Mouse (Mus musculus) layer of hippocampus, adult 9-11 months (tissue): Measurements from ENCODE around the gene Mier1.
A peak's percentile ranks its signal among the peaks of the same experiment; 100 is the strongest.
"Not testable (repeated sequence)": the region's sequence is repeated elsewhere in the genome, so short reads cannot be mapped to it uniquely, and the experiment has no call there.

Experiments used
- DNase-seq: peaks from one replicate; pipeline ENCODE4 v3.0.0; 2022

Mier1 gene

DNA sequence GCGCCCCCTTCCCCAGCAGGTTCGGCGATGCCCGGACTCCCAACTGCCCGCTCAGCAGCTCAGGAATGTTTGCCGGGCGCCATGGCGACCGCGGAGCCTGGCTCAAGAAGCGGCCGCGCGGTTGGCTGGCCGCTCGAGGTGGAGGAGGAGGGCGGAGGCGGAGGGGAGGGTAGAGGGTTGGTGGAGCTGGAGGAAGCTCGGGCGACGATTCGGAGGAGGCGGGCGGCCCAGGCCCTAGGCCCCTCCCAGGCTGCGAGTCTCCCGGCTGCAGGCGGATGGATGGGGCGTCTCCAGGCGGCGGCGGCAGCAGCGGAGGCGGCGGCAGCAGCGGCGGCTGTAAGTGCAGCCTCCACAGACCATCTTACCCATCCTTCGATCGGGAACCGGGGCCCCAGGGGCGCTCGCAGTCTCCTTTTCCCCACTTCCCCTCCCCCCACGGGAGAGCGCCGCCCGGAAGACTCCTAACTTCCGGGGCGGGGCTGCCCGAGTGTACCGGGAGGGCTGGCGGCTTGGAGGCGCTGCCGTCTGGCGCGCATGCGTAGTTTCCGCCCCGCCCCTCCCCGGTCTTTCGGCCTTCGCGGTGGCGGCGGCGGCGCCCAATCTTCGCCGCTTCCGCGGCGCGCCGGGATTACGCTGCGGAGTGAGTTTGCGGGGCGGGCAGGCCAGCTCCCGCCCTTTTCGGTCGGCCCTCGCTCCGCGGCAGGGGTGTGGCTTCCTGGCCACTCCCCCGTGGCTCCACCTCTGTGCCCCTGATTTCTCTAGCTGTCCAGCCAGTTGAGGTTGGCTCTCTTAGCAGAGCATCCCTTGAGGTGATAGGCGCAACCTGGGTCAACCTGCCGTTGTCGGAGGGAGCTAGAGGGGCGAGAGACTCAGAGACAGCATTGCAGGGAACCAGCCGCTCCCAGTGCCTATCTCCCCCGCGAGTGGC is at the start of gene Mier1, which contains the start of gene Wdr78:
TSS of gene Mier1 (plus strand) at position 207 of the 928 bp plus-strand sequence.
TSS of gene Wdr78 (minus strand) at position 372 of the 928 bp plus-strand sequence.
- DNase-seq, result peak; percentile 96

GRCm38 (mm10) chr4:103064421-103064820 is 49.8 kb upstream of the Mier1 start:
- no peak for DNase-seq

GRCm38 (mm10) chr4:103064976-103065375 is 49.2 kb upstream of the Mier1 start:
- DNase-seq, result no peak

- no peak for DNase-seq
Observed at GRCm38 (mm10) chr4:103067906-103068655, 46.1 kb upstream of the Mier1 start.

DNA sequence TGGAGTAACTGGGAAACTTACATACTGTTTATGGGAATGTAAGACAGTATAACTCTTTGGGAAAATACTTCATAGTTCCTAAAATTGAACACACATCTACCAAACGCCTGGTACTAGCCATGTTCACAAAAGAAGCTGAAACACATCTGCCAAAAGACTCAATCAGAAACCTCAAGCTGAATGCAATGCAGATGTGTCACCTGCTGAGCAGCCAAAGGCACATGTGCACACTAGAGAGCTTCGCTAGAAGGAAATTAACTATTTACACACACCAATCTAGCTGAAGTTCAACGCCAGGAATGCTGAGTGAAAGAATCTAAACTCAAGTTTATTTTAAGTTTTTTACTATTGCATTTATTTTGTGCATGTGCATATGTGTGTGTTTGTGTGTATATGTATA is 43.6 kb upstream of the Mier1 start:
- DNase-seq, result no peak

DNA sequence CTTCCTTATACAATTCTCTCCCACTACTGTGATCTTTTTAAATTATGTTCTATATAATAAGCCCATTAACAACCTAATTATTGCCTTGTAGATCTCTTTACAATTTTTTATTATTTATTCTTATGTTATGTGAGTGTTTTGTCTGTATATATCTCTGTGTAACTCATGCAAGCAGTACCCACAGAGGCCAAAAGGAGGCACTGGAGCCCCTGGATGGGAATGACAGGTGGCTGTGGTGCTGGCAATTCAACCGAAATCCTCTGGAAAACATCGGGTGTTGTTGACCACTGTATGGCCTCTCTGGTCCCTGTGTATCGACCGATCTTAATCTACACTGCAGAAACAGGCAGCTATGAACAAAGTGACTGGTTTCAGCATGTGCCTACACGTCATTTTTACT is 29.0 kb upstream of the Mier1 start:
- no peak for DNase-seq

DNA sequence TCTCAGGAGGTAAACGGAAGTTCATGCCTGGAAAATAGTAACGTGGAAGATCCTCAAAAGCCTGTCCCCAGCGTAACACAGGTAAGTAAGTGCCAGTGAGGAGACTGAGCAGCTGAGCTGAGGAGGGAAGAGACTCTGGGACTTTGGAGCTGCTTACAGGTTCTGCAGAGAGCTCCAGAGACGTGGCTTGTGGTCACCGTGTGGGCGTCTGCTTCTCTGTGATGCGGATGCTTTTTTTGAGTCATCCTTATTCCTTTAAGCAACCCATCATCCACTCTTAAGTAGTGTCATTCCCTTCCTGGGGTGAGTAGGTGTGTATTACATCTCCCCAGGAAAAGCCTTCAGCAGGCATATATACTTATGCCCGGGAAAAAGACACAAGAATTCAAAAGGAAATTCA is 18.3 kb upstream of the Mier1 start:
- DNase-seq, result no peak

GRCm38 (mm10) chr4:103098532-103098931 is 15.7 kb upstream of the Mier1 start:
- DNase-seq, result no peak

- no peak for DNase-seq
Observed at GRCm38 (mm10) chr4:103112651-103113050, 1.5 kb upstream of the Mier1 start.

DNA sequence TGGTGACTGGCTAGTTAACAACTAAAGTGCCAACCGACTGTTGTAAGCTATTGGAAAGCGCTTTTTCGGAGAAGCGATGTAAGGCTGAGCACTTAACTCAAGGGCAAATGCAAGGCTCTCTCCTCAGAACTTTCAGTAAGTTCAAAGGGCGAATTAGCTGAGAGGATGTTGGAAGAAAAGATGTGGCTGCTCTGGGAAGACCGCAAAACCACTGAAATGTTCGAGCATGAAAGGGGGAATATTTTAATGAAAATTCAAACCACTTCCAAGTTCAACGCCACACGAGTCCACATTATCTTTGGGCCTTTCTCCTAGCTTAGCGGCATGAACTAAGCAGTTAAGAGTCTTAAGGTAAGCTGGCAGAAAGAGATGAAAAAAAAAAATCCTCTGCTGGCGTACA is 788 bp upstream of the Mier1 start:
- DNase-seq, result no peak

GRCm38 (mm10) chr4:103118888-103119228 is 4.7 kb downstream of the Mier1 start:
- DNase-seq, result no peak

GRCm38 (mm10) chr4:103119229-103120027 is 5.2 kb downstream of the Mier1 start:
- DNase-seq, result peak; percentile 80

DNA sequence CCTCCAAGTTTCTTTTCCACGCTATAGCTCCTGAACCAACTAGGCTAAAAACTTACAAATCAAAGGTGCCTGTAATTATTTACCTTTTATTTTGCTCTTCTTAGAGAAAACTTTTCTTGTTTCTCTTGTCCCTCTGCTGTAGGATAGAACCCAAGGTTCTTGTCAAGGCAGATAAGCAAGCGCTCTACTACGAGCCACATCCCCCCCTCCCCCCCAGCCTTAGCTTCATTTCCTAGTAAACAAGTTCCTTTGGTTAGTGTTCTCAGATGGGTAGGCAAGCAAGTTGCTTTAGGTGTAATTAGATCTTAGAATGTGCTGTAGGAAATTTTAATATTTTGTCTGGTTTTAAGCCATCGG is 5.8 kb downstream of the Mier1 start:
- no peak for DNase-seq

GRCm38 (mm10) chr4:103120395-103120794 is 6.2 kb downstream of the Mier1 start:
- DNase-seq, result no peak

DNA sequence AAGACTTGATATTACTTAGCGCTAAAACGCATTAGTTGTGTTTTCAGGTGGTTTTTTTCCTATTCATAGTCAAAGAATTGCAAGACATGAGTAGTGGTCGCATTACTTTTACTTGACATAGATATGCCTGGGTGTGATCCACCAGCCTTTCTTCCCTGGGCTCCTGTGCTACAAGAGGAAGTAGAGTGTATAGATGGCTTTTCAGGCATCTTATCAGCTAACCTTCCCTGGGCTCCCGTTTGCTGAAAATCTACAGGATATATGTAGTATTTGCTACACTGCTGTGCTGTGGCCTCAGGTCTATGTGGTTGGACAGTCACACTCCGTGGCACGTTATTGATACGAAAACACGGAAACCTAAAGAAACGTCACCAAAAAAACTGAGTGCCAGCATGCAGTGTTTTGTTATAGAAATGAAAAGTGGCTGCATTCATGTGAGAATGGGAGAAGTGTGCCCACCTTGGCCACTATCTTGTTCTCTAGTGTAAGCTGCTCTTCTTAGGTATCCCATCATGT is 6.7 kb downstream of the Mier1 start:
- DNase-seq, result no peak

DNA sequence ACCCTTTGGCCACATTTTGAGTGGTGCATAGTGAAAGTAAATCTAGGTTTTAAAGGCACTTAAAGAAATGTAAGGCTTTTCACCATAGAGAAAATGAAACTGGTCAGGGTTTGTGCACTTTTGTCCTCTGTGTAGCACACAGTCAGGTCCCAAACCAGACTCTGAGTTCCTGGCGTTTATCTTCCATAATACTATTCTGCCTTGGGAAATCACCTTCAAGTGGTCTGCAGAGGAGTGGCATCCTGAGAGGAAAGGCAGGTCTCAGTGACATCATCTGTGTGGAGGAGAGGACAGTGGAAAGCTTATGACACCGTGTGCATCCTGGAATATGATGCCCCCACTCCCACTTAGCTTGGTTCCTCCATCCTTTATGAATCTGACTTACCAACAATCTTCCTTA is 8.9 kb downstream of the Mier1 start:
- no peak for DNase-seq

- DNase-seq, result no peak
Observed at GRCm38 (mm10) chr4:103123606-103124005, 9.4 kb downstream of the Mier1 start.

DNA sequence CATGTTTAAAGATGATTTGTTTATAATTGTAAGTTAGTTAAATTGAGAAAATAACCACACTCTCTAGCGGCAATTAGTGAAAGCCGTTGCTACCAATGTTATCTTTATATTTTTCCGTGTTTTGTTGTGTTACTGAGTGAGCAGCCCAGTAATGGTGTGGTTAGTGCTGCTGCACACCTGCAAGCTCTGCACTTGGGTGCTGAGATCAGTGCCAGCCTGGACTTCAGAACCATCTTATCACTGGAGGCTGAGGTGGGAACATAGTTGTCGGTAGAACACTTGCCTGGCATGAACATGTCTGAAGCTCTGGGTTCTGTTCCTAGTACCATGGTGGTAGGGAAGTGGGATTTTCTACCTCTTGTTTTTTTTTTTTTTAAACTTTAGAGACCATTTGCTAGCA is 12.3 kb downstream of the Mier1 start:
- DNase-seq, result no peak

DNA sequence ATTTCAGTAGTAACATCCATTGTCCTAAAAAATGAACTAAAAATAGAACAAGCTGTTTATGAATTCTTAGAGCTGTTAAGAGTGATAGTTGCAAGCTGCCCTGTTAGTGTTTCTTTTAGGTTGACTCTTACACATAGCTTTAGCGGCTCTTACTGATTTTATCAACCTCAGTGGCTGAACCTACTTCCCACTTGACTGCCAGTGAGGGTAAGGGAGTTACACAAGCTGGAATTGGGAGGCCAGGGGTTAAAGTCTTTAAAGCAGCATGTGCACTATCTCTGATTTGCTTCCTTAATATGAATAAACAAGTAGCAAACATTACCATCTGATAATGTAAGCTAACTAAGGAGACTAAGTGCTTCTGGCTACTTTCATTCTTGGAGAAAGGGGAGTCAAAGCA is 22.8 kb downstream of the Mier1 start:
- no peak for DNase-seq

GRCm38 (mm10) chr4:103146339-103146738 is 32.1 kb downstream of the Mier1 start:
- peak; percentile 61 for DNase-seq

- DNase-seq, result no peak
Observed at GRCm38 (mm10) chr4:103151946-103152345, 37.8 kb downstream of the Mier1 start.

DNA sequence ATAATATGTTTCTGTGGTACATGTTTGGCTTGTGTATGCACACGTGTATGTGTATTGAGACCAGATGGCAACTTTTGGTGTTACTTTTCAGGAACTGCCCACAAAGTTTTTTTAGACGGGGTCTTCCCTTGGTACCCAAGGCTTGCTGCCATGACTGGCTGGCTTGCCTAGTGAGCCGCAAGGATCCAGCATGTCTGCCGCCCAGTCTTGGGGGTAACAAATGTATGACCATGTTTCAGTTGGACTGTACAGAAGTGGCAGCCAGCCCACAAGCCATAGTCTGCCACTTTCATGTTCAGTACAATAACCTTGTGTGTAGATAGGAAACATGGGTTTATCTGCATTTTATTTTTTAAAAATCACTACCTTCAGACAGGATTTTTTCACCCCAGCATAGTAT is 44.6 kb downstream of the Mier1 start:
- no peak for DNase-seq

DNA sequence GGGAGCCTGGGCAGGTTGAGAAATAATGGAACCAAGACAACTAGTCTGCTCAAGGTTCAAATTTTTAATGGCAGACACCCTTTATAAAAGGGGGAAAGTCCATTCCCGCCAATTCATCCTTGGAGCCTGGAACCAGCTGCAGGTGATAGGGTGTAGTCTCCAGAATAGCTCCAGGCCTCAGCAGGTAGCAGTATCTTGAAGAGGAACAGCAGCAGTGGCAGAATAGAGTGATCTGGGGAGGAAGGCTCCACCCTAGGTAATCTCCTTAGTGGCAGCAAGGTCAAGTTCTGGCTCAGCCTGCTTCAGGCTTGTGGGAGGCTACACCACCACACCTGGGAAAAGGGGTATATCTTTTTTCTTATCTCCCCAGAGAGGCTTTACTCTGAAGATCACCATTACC is 52.0 kb downstream of the Mier1 start:
- DNase-seq, result not testable (repeated sequence)
